Mouse (Mus musculus): ENCODE data around the gene Hist1h4f. TPM values are rescaled to one million over a fixed set of nuclear protein-coding genes. Genes with fewer than 3 reads are reported as not detected.
"Not testable (repeated sequence)": the region's sequence is repeated elsewhere in the genome, so short reads cannot be mapped to it uniquely, and the experiment has no call there.

Gene Hist1h4f
- total RNA-seq, 2 experiments from 2014 or later: 281 to 1,693 TPM

DNA sequence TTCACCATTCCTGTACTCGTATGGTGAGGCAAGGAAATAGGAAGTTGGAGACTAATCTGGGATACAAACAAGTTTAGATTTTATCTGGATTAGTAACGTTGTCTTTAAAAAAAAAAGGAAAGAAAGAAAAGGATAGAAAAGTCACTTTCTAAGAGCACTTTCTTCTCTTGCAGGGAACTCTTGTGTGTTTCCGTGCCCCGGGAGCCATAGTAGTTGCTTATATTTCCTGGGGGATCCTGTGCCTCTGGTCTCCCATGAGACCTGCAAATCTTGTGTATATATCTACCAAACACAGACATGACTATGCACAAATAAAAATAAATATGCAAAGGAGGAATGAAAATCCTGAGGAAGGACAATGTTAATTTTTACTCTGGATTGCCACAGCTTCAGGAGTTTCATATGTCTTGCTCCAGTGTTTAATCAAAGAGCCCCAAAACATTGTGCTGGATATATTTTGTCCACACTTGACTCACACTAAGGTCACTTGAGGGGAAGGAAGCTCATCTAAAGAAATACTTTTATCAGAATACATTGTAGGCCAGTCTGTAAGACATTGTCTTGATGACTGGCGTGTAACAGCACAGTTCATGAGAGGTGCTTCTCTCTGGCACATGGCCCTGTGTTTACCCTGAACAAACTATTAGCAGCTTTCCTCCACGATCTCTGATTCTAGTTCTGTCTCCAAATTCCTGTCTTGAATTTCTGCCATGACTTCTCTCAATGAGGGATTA lies 25.6 kb upstream of the Hist1h4f start:
- ATAC-seq (replicated peaks; ENCODE audit: low FRiP score, low TSS enrichment, poor library complexity, severe bottlenecking): no peak

DNA sequence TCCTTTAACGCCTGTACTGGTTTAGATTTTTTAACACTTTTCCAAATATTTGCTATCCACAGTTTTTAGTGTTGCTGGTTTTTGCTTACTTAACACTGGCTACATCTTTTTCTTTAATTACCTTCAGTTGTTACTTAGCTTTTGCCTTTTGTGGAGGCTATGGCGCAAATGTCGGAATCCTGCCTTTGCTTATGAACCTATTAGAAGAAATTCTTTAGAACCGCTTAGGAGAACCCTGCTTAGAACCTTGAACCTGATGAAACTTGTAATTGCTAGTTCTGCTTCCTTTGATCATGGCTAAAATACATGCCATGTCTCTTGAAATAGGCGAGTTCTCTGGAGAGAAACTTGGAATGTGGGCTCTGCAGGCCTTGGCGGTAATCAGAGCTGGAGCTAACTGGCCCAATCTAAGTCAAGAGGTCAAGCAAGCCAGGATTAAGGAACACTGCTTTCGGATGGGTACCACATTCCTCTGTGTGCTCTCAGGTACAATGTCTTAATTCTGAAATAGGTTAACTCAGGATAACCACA lies 25.0 kb upstream of the Hist1h4f start:
- no peak for ATAC-seq (replicated peaks; ENCODE audit: low FRiP score, low TSS enrichment, poor library complexity, severe bottlenecking)

DNA sequence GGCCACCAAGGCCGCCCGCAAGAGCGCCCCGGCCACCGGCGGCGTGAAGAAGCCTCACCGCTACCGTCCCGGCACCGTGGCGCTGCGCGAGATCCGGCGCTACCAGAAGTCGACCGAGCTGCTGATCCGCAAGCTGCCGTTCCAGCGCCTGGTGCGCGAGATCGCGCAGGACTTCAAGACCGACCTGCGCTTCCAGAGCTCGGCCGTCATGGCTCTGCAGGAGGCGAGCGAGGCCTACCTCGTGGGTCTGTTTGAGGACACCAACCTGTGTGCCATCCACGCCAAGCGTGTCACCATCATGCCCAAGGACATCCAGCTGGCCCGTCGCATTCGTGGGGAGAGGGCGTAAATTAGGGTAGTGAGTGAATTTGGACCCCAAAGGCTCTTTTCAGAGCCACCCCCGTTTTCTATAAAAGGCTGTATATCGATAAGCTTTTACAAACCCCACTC lies 24.4 kb upstream of the Hist1h4f start:
- not testable (repeated sequence) for ATAC-seq (replicated peaks; ENCODE audit: low FRiP score, low TSS enrichment, poor library complexity, severe bottlenecking)

DNA sequence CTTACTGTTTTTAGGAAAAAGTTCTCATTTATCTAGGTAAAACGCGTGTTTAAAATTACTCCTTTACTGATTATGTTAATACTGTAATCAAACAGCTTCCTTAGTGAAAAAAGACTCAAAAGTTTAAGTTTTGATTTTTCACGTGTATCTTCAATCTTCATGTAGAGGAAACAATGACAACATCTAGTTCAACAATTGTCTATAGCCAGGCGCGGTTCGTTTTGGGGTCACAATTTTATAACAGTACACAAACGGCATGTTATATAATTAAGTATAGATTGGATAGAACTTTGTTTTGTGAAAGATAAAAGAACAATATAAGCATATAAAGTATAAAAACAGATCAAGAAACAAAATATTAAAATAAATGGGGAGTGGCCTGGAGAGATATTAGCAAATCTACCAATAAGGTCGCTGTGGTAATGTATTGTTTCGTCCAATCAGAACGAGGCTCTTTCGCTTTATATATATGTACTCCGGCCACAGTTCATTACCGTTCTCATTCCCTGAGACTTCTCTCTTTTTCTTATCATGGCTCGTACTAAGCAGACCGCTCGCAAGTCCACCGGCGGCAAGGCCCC lies 23.9 kb upstream of the Hist1h4f start, which contains the start of gene Hist1h3d:
Hist1h3d (plus strand) TSS at position 493 of the 581 bp plus-strand sequence.
- peak; percentile 48 for ATAC-seq (replicated peaks; ENCODE audit: low FRiP score, low TSS enrichment, poor library complexity, severe bottlenecking)

DNA sequence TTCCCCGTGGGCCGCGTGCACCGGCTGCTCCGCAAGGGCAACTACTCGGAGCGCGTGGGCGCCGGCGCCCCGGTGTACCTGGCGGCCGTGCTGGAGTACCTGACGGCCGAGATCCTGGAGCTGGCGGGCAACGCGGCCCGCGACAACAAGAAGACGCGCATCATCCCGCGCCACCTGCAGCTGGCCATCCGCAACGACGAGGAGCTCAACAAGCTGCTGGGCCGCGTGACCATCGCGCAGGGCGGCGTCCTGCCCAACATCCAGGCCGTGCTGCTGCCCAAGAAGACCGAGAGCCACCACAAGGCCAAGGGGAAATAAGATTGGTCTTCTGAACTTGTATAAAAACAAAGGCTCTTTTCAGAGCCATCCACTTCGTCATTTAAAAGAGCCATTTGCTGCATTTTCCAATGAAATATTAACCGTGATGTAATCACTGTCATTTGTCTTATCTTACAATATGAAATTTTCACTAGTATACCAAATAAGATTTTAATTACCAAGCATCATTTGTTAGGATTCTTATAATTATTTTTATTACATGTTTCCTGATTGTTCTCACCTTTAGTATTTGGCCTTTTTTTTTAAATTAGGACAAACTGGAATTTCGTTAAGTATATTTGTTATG lies 23.2 kb upstream of the Hist1h4f start:
- ATAC-seq (replicated peaks; ENCODE audit: low FRiP score, low TSS enrichment, poor library complexity, severe bottlenecking): not testable (repeated sequence)

DNA sequence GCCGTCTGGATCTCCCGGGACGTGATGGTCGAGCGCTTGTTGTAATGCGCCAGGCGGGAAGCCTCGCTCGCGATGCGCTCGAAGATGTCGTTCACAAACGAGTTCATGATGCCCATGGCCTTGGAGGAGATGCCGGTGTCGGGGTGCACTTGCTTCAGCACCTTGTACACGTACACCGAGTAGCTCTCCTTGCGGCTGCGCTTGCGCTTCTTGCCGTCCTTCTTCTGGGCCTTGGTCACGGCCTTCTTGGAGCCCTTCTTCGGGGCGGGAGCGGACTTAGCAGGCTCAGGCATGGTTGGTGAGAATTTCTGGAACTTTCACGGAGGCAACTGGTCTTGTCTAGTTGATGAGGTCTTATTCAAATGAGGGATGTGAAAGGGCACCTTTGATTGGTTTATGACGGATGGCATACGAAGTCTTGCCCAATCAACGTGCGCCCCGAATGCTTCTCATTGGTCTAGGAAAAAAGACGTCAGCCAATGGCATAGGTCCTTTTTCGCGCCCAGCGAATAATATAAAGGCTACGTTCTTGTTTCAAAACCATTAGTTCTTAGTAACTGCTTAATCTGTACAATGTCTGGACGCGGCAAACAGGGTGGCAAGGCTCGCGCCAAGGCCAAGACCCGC lies 22.6 kb upstream of the Hist1h4f start, which contains the start of the genes Hist1h2bf and Hist1h2ad:
Hist1h2bf (minus strand) TSS at position 299 of the 627 bp plus-strand sequence.
Hist1h2ad (plus strand) TSS at position 484 of the 627 bp plus-strand sequence.
- ATAC-seq (replicated peaks; ENCODE audit: low FRiP score, low TSS enrichment, poor library complexity, severe bottlenecking): peak; percentile 70

DNA sequence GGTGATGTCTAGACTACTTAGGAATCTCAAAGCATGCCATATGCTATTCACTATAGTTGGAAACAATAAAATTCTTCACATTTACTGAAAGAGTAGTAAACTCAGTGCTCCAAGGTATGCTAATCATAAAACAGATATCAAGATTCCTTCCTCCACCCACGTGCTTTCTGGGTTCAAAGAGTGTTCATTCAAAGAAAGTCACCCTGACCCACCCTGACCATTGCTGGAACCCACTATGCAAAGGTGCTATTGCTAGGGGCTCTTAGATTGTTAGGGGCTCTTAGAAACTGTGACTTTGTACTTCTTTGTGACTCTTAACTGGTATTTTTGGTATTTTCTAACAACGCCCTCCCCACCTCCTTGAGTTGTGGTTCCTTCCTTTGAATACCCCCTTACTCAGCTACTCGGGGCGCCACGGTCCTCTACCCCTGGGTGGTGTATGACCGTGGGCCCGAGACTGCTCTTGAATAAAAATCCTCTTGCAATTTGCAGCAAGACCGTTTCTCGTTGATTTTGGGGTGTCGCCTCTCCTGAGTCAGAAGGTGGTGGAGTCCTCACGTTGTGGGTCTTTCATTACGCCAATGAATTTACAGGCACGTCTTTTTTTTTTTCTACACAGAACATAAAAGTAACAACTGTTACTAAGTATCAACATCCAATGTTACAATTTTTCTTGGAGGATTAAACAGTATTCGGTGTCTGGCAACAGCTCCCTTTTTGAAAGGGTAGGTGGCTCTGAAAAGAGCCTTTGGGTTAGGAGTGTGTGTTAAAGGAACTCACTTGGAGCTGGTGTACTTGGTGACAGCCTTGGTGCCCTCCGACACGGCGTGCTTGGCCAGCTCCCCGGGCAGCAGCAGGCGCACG lies 21.8 kb upstream of the Hist1h4f start:
- ATAC-seq (replicated peaks; ENCODE audit: low FRiP score, low TSS enrichment, poor library complexity, severe bottlenecking): not testable (repeated sequence)

DNA sequence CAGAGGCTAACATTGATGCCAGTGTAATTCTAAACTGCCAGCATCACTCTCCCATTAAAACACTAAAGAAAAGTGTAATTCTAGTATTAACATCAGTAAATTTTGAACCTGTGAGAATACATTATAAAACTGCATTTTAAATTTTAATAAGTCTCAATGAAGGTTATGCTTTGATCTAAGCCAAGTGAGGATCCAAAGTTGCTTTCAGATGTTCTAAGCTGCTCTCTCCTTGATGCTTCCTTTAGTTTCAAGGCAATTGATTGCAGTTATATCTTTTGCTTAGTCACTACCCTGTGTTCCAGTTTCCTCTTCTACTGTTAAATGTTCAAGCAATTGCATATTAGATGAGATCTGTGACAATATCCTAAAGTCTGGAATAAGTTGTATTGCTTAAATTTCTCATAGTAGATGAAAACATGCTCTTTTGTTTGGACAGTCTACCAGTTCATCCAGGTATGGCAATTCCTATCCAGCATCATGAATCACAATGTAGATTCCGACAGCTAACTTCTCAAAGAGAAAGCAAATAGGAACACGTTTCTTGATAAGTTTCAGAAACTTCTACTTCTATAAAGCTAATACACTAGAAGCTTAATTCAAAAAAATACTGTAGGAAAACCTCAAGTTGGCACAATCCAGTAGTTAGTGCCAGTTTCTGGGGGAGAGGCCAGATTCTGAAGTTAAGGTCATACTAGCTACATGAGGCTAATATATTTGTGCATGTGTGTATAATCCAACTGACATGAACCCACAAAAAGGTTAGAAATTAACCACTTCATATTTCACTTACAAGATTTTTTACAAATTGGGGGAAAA lies 21.0 kb upstream of the Hist1h4f start:
- no peak for ATAC-seq (replicated peaks; ENCODE audit: low FRiP score, low TSS enrichment, poor library complexity, severe bottlenecking)

DNA sequence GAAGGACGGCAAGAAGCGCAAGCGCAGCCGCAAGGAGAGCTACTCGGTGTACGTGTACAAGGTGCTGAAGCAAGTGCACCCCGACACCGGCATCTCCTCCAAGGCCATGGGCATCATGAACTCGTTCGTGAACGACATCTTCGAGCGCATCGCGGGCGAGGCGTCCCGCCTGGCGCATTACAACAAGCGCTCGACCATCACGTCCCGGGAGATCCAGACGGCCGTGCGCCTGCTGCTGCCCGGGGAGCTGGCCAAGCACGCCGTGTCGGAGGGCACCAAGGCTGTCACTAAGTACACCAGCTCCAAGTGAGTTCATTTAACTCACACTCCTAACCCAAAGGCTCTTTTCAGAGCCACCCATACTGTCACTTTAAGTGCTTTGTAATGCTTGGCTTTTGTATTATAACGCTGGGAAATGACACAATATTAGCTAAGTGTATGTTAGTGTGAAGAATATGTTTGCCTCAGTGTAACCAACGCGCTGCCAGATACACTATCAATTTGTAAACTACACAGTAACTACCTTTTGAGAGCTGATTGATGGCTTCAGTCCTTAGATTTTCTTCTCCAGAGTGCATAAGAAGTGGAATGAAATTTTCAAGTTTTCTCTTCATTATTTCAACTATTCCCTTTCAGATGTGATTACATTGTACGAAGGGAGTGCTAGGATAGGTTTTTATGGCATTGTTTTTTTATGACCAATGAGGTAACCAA lies 20.2 kb upstream of the Hist1h4f start:
- ATAC-seq (replicated peaks; ENCODE audit: low FRiP score, low TSS enrichment, poor library complexity, severe bottlenecking): peak; percentile 25

DNA sequence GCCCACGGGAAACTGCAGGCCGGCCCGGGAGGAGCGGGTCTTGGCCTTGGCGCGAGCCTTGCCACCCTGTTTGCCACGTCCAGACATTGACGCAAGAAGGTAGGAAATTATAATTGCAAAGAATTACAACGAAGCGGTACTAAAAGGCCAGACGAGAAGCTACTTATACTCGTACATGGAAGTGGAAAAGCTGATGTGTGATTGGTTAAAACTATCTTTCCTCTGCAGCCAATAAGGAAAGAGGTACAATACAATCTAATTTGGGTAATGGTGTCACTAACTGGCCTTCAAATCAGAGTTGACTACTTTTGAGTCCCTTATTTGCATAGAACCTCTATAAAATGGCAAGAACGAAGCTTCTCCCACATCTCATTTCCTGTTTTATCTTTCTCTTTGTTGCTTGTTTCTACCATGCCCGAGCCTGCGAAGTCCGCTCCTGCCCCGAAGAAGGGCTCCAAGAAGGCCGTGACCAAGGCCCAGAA lies 19.6 kb upstream of the Hist1h4f start, which contains the start of the genes Hist1h2ae and Hist1h2bg:
Hist1h2ae (minus strand) TSS at position 199 of the 482 bp plus-strand sequence.
Hist1h2bg (plus strand) TSS at position 375 of the 482 bp plus-strand sequence.
- peak; percentile 78 for ATAC-seq (replicated peaks; ENCODE audit: low FRiP score, low TSS enrichment, poor library complexity, severe bottlenecking)

DNA sequence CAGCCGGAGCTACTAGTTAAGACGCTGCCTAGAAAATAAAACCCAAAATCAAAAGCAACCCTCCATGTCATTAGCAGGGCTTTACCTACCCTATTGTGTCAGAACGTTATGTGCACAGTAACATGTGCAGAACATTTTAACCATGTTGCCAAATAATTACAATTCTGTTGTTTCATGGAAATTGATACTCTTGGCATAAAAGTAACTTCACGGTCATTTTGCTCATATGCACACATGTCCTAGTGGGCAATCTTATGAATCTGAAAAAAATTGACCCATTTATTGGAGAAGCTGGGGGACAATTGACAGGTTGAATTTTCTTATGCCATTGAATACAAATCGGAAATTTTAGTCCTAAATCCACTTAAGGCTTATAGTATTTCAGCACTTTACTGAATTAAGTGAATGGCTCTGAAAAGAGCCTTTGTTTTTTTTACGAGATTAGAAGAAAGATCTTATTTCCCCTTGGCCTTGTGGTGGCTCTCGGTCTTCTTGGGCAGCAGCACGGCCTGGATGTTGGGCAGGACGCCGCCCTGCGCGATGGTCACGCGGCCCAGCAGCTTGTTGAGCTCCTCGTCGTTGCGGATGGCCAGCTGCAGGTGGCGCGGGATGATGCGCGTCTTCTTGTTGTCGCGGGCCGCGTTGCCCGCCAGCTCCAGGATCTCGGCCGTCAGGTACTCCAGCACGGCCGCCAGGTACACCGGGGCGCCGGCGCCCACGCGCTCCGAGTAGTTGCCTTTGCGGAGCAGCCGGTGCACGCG lies 19.0 kb upstream of the Hist1h4f start:
- not testable (repeated sequence) for ATAC-seq (replicated peaks; ENCODE audit: low FRiP score, low TSS enrichment, poor library complexity, severe bottlenecking)

DNA sequence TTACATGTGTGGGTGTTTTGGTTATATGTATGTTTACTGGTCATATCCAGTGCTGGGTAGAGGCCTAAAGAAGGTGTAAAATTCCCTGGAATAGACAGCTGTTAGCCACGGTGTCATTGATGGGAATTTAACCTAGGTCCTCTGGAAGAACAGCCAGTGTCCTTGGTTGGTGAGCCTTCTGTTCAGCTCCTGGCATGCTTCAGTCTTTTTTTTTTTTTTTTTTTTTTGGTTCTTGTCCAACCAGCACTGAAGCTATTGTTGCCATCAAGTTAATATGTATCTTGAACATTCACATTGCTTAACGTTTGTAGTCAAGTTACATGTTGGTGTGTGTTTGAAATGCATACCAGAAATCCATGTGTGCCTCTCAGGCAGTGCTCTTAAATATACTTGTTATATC lies 13.0 kb upstream of the Hist1h4f start:
- ATAC-seq (replicated peaks; ENCODE audit: low FRiP score, low TSS enrichment, poor library complexity, severe bottlenecking): no peak

DNA sequence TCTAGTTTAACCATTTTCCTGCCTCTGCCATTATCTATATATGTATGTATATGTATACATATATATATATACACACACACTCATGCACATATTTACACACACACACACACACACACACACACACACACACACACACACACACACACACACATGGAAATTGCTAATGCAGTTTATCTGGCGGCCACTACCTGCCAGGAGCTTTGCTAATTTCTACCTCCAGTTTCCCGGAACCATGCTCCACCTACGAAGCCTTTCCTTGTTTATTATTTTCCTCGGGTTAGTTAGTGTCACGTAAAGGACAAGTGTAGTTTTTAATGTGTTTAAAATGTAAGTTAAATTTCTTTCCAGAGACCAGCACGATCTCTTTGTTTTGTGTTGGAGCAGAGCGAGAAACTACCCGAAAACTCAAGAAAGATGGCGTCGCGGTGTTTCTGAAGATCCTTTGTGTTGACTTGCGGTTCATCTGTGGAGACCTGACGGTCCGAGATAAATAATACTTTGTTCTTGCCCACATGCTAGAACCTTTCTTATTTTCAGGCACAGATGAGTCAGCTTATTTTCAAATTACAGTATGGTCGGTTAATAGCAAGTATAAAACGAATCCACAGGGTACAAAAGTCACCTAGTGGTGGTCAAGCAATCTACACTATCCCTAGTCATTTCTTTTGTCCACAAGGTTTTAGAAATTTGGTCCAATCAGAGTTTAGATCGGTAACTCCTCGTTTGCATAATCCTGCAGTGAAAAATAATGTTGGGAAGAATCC lies 11.4 kb upstream of the Hist1h4f start:
- peak; percentile 65 for ATAC-seq (replicated peaks; ENCODE audit: low FRiP score, low TSS enrichment, poor library complexity, severe bottlenecking)

DNA sequence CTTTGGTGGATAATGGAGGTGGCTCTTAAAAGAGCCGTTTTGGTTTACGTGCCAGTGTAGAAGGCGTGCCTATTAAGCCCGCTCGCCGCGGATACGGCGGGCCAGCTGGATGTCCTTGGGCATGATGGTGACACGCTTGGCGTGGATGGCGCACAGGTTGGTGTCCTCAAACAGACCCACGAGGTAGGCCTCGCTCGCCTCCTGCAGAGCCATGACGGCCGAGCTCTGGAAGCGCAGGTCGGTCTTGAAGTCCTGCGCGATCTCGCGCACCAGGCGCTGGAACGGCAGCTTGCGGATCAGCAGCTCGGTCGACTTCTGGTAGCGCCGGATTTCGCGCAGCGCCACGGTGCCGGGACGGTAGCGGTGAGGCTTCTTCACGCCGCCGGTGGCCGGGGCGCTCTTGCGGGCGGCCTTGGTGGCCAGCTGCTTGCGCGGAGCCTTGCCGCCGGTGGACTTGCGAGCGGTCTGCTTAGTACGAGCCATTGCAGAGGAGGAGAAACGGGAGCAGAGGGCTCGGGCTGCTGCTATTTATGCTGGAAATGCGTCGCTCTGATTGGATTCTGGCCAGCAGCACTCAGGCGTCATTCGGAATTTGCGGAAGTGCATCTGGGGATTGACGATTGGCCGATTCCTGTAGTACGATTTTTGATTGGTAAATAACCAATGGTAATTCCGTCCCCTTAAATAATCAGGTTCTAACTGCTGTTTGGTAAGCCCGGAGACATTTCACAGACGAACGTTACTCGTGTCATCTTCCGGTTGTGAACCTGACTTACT lies 10.6 kb upstream of the Hist1h4f start, which contains the start of gene Hist1h3e:
Hist1h3e (minus strand) TSS at position 487 of the 777 bp plus-strand sequence.
- peak; percentile 84 for ATAC-seq (replicated peaks; ENCODE audit: low FRiP score, low TSS enrichment, poor library complexity, severe bottlenecking)

DNA sequence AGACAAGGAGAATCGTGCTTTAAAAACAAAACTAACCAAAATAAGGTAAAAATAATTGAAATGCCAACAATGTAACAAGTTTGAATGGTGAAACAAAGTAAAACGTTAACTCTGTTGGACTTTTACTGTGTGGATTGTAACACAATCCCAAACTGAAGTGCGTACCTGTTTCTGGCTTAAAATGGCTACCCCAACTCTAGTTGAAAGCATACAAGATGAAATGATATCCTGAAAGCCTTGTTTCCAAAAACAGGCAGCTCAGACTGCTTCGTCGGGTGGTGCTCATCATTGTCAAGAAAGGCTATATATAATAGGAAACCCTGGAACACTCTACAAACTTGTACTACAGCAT lies 10.1 kb upstream of the Hist1h4f start:
- not testable (repeated sequence) for ATAC-seq (replicated peaks; ENCODE audit: low FRiP score, low TSS enrichment, poor library complexity, severe bottlenecking)

Measured in megakaryocyte-erythroid progenitor cell, adult 5-6 weeks (primary cell).